Mouse (Mus musculus) neutrophil, adult 83 days (primary cell): ENCODE measurements around the gene Polr3g. TPM values are rescaled to one million over a fixed set of nuclear protein-coding genes. Genes with fewer than 3 reads are reported as not detected.

ENCODE experiments used
- total RNA-seq, 2 experiments: library from RNA; stranded (reverse); gene quantifications; one replicate each; pipeline ENCODE4 v1.2.4; 2023

Gene Polr3g
- 1 to 10 TPM; 1.9 to 3.9 TPM for total RNA-seq

GRCm38 (mm10) chr13:81710775-81711545 lies at the start of gene Polr3g, which contains the start of gene Mblac2:
Gene Polr3g, minus strand, starts transcription at chr13:81711013.
Gene Mblac2, plus strand, starts transcription at chr13:81711341.

GRCm38 (mm10) chr13:81657351-81658052 lies 53.3 kb downstream of the Polr3g start, which contains the start of gene Lysmd3:
Gene Lysmd3, plus strand, starts transcription at chr13:81657663.

DNA sequence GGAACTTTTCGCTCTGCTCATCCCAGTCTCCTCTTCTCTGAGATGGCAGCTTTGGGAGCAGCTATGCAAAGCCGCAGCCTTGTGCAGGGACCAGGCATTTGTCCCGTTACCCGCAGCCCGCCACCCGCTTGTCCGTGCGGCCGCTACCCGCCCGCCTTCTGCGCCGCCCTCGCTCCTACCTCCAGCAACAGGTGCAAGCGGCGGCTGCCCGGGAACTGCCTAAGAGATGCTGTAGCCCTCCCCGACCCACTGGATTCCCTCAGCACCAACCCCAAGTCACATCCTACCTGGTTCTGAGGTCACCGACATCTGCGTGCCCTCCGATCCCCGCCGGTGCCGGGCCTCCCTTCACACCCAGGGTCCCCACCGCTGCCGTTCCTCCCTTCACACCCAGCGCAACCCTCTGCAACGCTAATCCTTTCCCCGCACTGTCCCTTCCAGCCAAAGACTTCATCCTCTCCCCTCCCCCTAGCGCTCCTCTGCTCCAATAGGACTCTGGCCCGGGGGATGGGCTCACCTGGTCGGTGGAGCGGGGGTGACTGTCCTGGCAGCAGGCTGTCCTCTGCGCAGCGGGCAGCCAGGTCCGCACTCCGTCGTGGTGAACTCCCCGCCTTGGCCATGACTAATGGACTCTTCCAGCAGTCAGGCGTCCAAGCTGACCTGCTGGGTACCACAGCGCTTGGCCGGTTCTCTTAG lies 77.9 kb downstream of the Polr3g start, which contains the start of gene Adgrv1:
Gene Adgrv1 (minus strand): TSS at position 435 of the 696 bp plus-strand sequence.

Other genes with a start within 250 kb of the Polr3g start
- under 1 TPM; 0.22 to 0.75 TPM for gene Adgrv1, start 77.9 kb downstream of the Polr3g start, total RNA-seq
- gene Lysmd3, start 53.4 kb downstream of the Polr3g start, total RNA-seq: 10 to 100 TPM; 17.1 to 20.5 TPM
- 1 to 10 TPM; 3.1 to 5.1 TPM for gene Mblac2, start 328 bp upstream of the Polr3g start, total RNA-seq
- 10 to 100 TPM; 49.4 to 51.3 TPM for gene Cetn3, start 72.1 kb upstream of the Polr3g start, total RNA-seq